Mouse (Mus musculus): ENCODE measurements around the gene Ccl2.

DNA sequence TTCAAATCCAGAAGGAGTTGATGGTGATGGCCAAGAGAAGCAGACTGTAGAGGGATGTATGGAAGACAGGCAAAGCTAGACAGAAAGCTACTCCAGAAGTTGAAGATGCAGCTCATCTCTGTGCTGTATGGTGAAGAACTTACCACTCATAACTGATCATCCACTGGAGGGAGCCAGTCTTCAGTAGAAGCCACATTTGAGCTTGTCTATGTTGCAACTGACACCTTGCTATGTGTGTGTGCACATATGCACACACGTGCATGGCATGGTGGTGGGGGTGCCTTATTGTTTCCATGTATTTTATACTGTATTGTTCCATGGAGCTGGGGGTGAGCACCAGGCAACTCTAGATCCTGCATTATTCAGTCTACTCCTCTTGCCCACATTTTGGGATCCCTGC is 37.0 kb downstream of the Ccl2 start:
- TF ChIP-seq CTCF (IDR thresholded peaks at IDR 0.05; ENCODE audit: insufficient read depth, low read depth, low read length) (no peak), POLR2A (IDR thresholded peaks at IDR 0.05; ENCODE audit: insufficient read depth, low read depth, low read length) (no peak)
